Mouse (Mus musculus) heart, embryonic 13.5 days (tissue): Measurements from ENCODE around the gene Prkab1. TPM values are rescaled to one million over a fixed set of nuclear protein-coding genes. Genes with fewer than 3 reads are reported as not detected.

Experiments
- ATAC-seq: fragments of 200-750 bp; cut with Nextera tagmentation; 2 replicates; pipeline ENCODE4 v1.8.0; 2017; ENCODE audit warnings: moderate TSS enrichment; ENCODE audit not compliant: insufficient number of reproducible peaks, low FRiP score, low TSS enrichment; ENCODE audit errors: extremely low read depth
- H3K27ac ChIP-seq: fragments of 300-500 bp; sonication (generic); replicated peaks from 2 replicates; pipeline ENCODE4 v1.5.1; 2015; ENCODE audit warnings: moderate library complexity, mild to moderate bottlenecking, inconsistent platforms
- H3K27me3 ChIP-seq: fragments of 300-500 bp; sonication (generic); replicated peaks from 2 replicates; pipeline ENCODE4 v1.6.1; 2015; ENCODE audit warnings: mild to moderate bottlenecking, inconsistent platforms
- H3K36me3 ChIP-seq: fragments of 300-500 bp; sonication (generic); 2 replicates; pipeline ENCODE4 v1.6.1; 2015; ENCODE audit warnings: mild to moderate bottlenecking, inconsistent platforms
- H3K4me1 ChIP-seq: fragments of 300-500 bp; sonication (generic); 2 replicates; pipeline ENCODE4 v1.6.1; 2015; ENCODE audit warnings: inconsistent platforms
- H3K4me2 ChIP-seq: fragments of 300-500 bp; sonication (generic); 2 replicates; pipeline ENCODE4 v1.6.1; 2015; ENCODE audit warnings: inconsistent platforms, mild to moderate bottlenecking, moderate library complexity
- H3K4me3 ChIP-seq: fragments of 300-500 bp; sonication (generic); 2 replicates; pipeline ENCODE4 v1.5.1; 2015; ENCODE audit warnings: moderate library complexity, mild to moderate bottlenecking, inconsistent platforms
- H3K9ac ChIP-seq: fragments of 300-500 bp; sonication (generic); 2 replicates; pipeline ENCODE4 v1.6.1; 2015; ENCODE audit warnings: inconsistent platforms, mild to moderate bottlenecking, moderate library complexity
- H3K9me3 ChIP-seq: fragments of 300-500 bp; sonication (generic); 2 replicates; pipeline ENCODE4 v1.6.1; 2016; ENCODE audit warnings: inconsistent platforms
- WGBS: fragments of 180-500 bp; shearing (Covaris S2); methylation state at CpG from one replicate; pipeline ENCODE4 v1.1.7; 2015; ENCODE audit warnings: mixed read lengths; 5-methylcytosine and 5-hydroxymethylcytosine counted together
- polyA plus RNA-seq: library from polyadenylated mRNA; unstranded; fragments of >200 nt; fragmentation: Nextera tagmentation; extraction: Ambion mirVana; gene quantifications from 2 replicates; pipeline ENCODE4 v1.2.1, GENCODE M21; 2015

Prkab1 gene
- polyA plus RNA-seq: 43.1 and 43.9 TPM in 2 replicates

DNA sequence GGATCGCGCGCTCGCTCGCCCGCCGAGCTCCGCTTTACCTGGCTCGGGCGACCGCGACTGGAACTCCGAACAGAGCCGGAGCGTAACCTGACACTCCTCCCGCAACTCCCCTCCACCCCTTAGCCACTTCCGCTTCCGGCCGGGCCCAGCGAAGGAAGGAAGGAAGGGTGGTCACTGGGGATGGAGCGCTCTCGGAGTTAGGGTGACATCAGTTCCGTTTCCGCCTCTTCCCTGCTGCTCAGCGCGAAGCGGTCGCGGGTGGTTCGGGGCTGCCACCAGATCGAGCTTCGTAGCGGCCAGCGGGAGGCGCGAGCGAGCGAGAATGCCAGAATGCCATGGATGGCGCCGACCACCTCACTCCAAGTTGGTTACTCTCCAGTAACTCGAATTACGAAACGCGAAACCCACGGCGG is at the start of gene Prkab1:
TSS of gene Prkab1 (minus strand) at position 182 of the 413 bp plus-strand sequence.
- Histone ChIP-seq H3K4me2 (peak within 1 kb of the TSS; percentile 96), H3K27ac (peak within 1 kb of the TSS; percentile 86), H3K4me1 (peaks cover 49% of the 10 kb centered on the region), H3K36me3 (peaks cover 32% of the 10 kb centered on the region), H3K4me3 (peak within 1 kb of the TSS; percentile 95), H3K9ac (peak within 1 kb of the TSS; percentile 92), H3K27me3 (no peaks in the 10 kb centered on the region), H3K9me3 (no peaks in the 10 kb centered on the region)
- under 1% methylated on average over 46 of the region's 46 CpGs for WGBS
- ATAC-seq: peak; percentile 87

DNA sequence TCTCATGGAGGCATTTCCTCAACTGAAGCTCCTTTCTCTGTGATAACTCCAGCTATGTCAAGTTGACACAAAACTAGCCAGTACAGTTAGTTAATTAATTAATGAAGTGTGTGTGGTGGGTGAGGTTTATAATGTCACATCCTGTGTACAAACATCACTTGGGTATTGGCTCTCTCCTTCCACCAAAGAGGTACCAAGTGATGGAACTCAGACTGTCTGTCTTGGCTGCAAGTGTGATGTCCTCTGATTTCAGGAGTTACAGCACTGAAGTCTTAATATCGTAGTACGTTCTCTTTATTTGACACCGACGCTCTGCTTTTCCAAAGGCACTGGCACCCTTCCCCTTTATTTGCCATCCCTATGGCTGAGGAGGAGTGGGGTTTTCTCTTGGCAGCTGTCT is 45.3 kb upstream of the Prkab1 start:
- H3K4me1 ChIP-seq: no peaks in the 10 kb centered on the region
- H3K9me3 ChIP-seq: no peaks in the 10 kb centered on the region
- ATAC-seq: no peak
- H3K27me3 ChIP-seq: 0 out of 2 replicates have a peak, but pooled peaks cover 2% of the 10 kb centered on the region
- 90% methylated on average over 4 of the region's 4 CpGs for WGBS
- no peak overlapping the region for H3K27ac ChIP-seq
- no peak overlapping the region for H3K9ac ChIP-seq
- H3K36me3 ChIP-seq: no peaks in the 10 kb centered on the region
- no peak overlapping the region for H3K4me3 ChIP-seq
- H3K4me2 ChIP-seq: no peak overlapping the region

DNA sequence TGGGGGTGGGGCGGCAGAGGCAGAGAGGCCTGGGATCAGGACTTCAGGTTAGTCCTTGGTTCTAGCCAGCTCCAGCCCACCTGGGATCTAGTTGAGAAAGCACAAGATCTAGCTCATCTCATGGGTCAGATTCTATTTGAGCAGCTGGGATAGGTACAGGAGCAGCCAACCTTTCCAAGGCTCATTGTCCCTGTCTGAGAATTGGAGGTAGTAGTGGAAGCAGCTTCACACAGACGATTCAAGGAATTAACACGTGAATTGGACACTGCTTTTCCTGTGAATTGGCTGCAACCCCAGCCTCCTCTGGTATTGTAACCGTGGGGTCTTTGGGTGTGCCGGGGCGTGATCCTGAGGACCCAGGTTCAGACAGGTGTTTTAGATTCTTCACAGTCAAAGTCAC is 28.5 kb upstream of the Prkab1 start:
- Histone ChIP-seq H3K9me3 (no peaks in the 10 kb centered on the region), H3K27ac (no peak overlapping the region), H3K9ac (no peak overlapping the region), H3K4me1 (no peaks in the 10 kb centered on the region), H3K36me3 (no peaks in the 10 kb centered on the region), H3K4me3 (no peak overlapping the region), H3K4me2 (no peak overlapping the region), H3K27me3 (0 out of 2 replicates have a peak, but pooled peaks cover 9% of the 10 kb centered on the region)
- WGBS: 61% methylated on average over 6 of the region's 6 CpGs
- no peak for ATAC-seq

DNA sequence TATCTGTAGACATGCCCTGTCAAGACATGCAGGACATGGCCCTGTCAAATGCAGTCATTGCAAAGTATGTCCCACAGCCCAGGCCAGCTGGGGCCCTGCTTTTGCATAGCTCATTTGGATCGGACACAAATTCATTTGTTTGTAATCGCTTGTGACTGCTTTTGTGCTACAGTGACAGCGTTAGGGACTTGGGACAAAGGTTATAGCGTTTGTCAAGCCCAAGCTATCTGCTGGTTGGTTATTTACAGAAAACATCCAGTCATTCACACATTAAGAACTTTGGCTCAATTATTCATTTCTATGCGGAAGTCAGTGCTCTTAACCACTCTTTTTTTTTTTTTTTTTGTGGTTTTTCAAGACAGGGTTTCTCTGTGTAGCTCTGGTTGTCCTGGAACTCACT is 27.9 kb upstream of the Prkab1 start:
- Histone ChIP-seq H3K4me3 (no peak overlapping the region), H3K4me1 (no peaks in the 10 kb centered on the region), H3K9ac (no peak overlapping the region), H3K27me3 (0 out of 2 replicates have a peak, but pooled peaks cover 9% of the 10 kb centered on the region), H3K9me3 (no peaks in the 10 kb centered on the region), H3K4me2 (no peak overlapping the region), H3K36me3 (no peaks in the 10 kb centered on the region), H3K27ac (no peak overlapping the region)
- no peak for ATAC-seq
- WGBS: 83% methylated on average over 5 of the region's 5 CpGs

DNA sequence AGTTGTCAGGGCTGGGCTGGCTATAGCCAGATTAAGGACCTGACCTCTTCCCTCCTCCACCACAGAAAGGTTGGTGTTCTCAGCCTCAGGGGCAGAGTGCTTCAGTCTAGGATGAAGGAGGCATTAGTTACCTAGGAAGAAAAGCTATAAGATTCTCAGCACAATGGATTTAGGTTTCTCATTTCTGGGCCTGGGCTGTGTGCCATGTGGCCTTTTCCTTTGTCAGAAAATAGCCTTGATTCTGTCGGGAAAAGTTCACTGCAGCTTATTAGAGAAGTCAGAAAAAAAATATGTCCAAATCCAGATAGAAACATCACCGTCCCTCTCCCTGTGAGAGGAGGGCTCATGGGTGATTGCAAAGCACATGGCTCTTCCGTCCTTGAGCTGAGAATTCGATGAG is 25.5 kb upstream of the Prkab1 start:
- no peak for ATAC-seq
- Histone ChIP-seq H3K27ac (no peak overlapping the region), H3K36me3 (no peaks in the 10 kb centered on the region), H3K9ac (no peak overlapping the region), H3K27me3 (0 out of 2 replicates have a peak, but pooled peaks cover 9% of the 10 kb centered on the region), H3K4me2 (no peak overlapping the region), H3K4me3 (no peak overlapping the region), H3K4me1 (no peaks in the 10 kb centered on the region), H3K9me3 (no peaks in the 10 kb centered on the region)
- WGBS: 63% methylated on average over 4 of the region's 4 CpGs

DNA sequence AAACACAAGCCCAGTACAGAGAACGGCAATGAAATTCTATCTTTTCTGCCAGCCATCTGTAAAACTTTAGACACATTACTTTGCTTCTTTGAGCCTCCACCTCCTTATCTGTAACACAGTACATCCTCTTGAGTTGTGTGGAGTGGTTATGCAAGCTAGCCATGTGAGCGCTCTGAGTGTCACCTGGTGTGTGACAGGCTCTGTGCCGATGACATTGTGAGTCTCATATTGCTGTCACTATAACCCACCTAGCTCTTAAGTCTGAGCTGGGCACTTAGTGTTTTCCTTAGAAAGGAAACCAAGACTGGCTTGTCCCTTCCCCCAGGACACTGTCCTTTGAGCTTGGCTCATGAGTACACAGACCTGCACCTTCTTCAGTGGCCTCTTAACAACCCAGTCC is 24.0 kb upstream of the Prkab1 start:
- 60% methylated on average over 3 of the region's 3 CpGs for WGBS
- Histone ChIP-seq H3K4me2 (no peak overlapping the region), H3K9me3 (no peaks in the 10 kb centered on the region), H3K4me3 (no peak overlapping the region), H3K27ac (no peak overlapping the region), H3K9ac (no peak overlapping the region), H3K36me3 (no peaks in the 10 kb centered on the region), H3K4me1 (no peaks in the 10 kb centered on the region), H3K27me3 (0 out of 2 replicates have a peak, but pooled peaks cover 5% of the 10 kb centered on the region)
- ATAC-seq: no peak

DNA sequence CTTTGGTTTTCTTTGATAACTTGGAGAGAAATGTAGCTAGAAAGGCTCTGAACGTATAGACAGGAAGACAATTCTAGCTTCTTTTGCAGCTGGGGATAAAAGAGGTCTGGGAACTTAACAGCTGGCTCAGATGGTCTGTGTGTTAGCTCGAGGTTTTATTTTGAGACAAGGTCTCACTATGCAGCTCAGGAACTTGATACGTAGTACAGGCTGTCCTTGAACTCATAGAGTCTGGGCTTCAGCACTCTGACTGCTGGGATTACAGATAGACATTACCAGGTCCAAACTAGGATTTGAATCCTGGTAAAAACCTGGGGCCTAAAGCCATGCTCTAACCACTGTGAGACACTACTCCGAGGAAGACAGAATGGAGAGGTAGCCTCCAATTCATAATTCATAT is 21.9 kb upstream of the Prkab1 start:
- Histone ChIP-seq H3K36me3 (no peaks in the 10 kb centered on the region), H3K4me1 (no peaks in the 10 kb centered on the region), H3K4me3 (no peak overlapping the region), H3K4me2 (no peak overlapping the region), H3K9ac (no peak overlapping the region), H3K27ac (no peak overlapping the region), H3K9me3 (no peaks in the 10 kb centered on the region), H3K27me3 (no peaks in the 10 kb centered on the region)
- 69% methylated on average over 4 of the region's 4 CpGs for WGBS
- no peak for ATAC-seq

DNA sequence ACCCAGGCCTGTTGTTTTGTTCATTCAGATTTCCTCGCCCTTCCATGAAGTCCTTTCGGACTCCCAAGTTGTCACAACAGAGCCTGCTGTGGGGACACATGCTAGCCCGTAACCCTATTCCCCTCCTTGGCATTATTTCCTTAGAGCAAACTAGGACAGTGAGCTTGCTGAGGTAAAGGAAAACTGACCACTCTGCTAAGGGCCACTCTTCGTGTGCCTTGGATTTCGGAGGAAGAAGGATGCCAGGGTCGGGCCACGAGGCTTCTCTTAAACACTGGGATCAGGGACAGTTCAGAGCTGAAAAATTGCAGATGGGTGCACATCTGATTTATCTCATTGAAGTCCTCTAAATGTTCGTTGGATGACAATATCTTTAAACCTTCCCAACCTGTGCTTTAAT is 21.3 kb upstream of the Prkab1 start:
- Histone ChIP-seq H3K9me3 (no peaks in the 10 kb centered on the region), H3K4me3 (no peak overlapping the region), H3K27ac (no peak overlapping the region), H3K27me3 (peaks cover 2% of the 10 kb centered on the region), H3K36me3 (no peaks in the 10 kb centered on the region), H3K9ac (no peak overlapping the region), H3K4me2 (no peak overlapping the region), H3K4me1 (no peaks in the 10 kb centered on the region)
- ATAC-seq: no peak
- WGBS: 77% methylated on average over 8 of the region's 8 CpGs

DNA sequence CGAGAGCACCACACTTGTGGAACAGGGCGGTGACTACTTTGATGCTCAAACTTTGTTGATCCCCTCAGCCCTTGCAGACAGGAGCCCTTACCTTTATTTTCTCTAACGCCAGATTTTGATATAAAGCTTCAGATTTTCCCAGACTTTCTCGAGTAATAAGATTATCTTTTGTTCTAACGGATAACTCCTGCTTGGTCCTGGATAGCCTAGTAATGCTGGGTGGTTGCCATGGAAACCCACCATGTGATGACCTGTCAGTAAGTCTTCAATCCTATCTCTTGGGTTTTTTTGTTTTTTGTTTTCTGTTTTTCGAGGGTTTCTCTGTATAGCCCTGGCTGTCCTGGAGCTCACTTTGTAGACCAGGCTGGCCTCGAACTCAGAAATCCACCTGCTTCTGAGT is 17.9 kb upstream of the Prkab1 start:
- H3K27me3 ChIP-seq: peaks cover 21% of the 10 kb centered on the region
- H3K27ac ChIP-seq: no peak overlapping the region
- 58% methylated on average over 7 of the region's 7 CpGs for WGBS
- no peak overlapping the region for H3K4me2 ChIP-seq
- no peak overlapping the region for H3K4me3 ChIP-seq
- H3K9ac ChIP-seq: no peak overlapping the region
- H3K9me3 ChIP-seq: no peaks in the 10 kb centered on the region
- H3K36me3 ChIP-seq: no peaks in the 10 kb centered on the region
- no peaks in the 10 kb centered on the region for H3K4me1 ChIP-seq
- no peak for ATAC-seq

DNA sequence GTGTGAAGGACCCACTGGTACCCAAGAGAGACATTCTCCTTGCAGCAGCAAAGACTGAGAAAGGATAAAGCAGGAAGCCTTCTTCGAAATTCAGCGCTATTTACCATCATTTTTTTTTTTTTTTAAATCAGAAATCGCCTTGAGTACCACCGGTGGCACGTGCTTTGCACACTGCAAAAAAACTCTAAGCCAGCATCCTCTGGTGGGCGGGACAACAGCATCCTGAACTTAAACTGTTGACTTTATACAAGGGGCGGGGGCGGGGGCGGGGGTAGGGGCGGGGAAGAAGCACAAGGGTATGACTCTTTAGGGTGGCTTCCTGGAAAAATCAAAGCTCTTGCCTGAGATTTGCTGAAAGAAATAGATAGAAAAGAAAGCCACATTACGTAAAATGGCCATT is 15.4 kb upstream of the Prkab1 start:
- peak overlapping the region; percentile 59 for H3K4me2 ChIP-seq
- H3K27me3 ChIP-seq: peaks cover 33% of the 10 kb centered on the region
- H3K4me1 ChIP-seq: no peaks in the 10 kb centered on the region
- H3K9ac ChIP-seq: no peak overlapping the region
- no peaks in the 10 kb centered on the region for H3K9me3 ChIP-seq
- WGBS: 21% methylated on average over 11 of the region's 11 CpGs
- peak overlapping the region; percentile 29 for H3K4me3 ChIP-seq
- H3K36me3 ChIP-seq: no peaks in the 10 kb centered on the region
- H3K27ac ChIP-seq: no peak overlapping the region
- no peak for ATAC-seq

DNA sequence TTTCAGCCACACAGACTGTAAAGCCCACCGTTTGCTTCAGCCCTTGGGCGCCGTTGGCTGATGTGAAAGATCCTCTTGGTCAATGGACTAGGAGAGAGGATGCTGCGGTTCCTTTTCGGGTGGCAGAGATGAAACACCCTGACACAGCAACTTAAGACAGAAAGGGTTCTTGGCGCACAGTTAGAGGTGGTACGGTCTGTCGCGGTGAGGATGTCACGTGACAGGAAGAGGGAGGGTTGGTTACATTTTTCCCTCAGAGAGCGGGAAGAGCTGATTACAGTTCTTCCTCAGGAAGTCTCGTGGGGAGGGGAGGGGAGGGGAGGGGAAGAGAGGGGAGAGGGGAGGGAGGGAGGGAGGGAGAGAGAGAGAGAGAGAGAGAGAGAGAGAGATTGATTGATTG is 13.4 kb upstream of the Prkab1 start:
- Histone ChIP-seq H3K4me3 (no peak overlapping the region), H3K9me3 (no peaks in the 10 kb centered on the region), H3K4me2 (no peak overlapping the region), H3K9ac (no peak overlapping the region), H3K36me3 (no peaks in the 10 kb centered on the region), H3K27ac (no peak overlapping the region), H3K27me3 (peaks cover 38% of the 10 kb centered on the region), H3K4me1 (no peaks in the 10 kb centered on the region)
- ATAC-seq: no peak
- 43% methylated on average over 12 of the region's 12 CpGs for WGBS

DNA sequence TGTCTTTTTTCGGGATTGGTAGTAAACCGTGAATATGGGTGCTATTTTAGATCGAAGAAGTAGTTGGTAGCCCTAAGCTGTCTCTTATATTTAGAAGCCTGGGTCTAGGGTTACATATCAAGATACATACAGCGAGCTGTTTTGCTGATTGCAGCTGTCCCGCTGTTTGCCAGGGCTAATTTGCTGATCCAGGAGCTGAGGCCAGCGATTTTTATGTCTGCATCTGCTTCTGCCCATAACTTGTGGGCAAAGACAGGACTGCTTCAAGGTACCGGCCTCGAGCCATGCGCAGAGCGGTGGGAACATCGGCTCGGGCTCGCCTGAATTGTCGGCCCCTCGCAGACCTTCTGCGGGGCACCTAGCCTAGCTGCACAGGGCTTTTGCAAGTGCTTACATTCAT is 12.2 kb upstream of the Prkab1 start:
- peaks cover 38% of the 10 kb centered on the region for H3K27me3 ChIP-seq
- 61% methylated on average over 16 of the region's 16 CpGs for WGBS
- H3K9ac ChIP-seq: no peak overlapping the region

More for the DNA sequence above, 12.2 kb upstream of the Prkab1 start:
- Histone ChIP-seq H3K27ac (no peak overlapping the region), H3K9me3 (no peaks in the 10 kb centered on the region), H3K36me3 (no peaks in the 10 kb centered on the region), H3K4me3 (no peak overlapping the region), H3K4me1 (no peaks in the 10 kb centered on the region), H3K4me2 (no peak overlapping the region)
- ATAC-seq: no peak
